Mouse (Mus musculus) megakaryocyte, embryonic 14.5 days (primary cell): Measurements from ENCODE around the gene Scube2. TPM values are rescaled to one million over a fixed set of nuclear protein-coding genes. Genes with fewer than 3 reads are reported as not detected.

ENCODE experiments used
- H3K27me3 ChIP-seq: replicated peaks from 2 replicates; pipeline ENCODE3; 2012; ENCODE audit warnings: inconsistent platforms
- H3K36me3 ChIP-seq: replicated peaks from 2 replicates; pipeline ENCODE3; 2012; ENCODE audit warnings: low read length, inconsistent platforms, mixed read lengths
- H3K4me1 ChIP-seq: 2 replicates; pipeline ENCODE4 v1.6.1; 2012; ENCODE audit warnings: inconsistent platforms
- H3K4me3 ChIP-seq: replicated peaks from 2 replicates; pipeline ENCODE3; 2012; ENCODE audit warnings: moderate library complexity, mild to moderate bottlenecking, inconsistent platforms
- H3K9me3 ChIP-seq: 2 replicates; pipeline ENCODE4 v1.6.1; 2012; ENCODE audit warnings: inconsistent platforms
- FLI1 ChIP-seq: IDR thresholded peaks from 2 replicates; pipeline ENCODE4 v1.6.1; 2012; ENCODE audit warnings: low read length, inconsistent platforms, mixed read lengths
- GATA1 ChIP-seq: IDR thresholded peaks from 3 replicates; pipeline ENCODE4 v1.6.1; 2012; ENCODE audit warnings: mixed read lengths, low read length, inconsistent platforms, borderline replicate concordance
- polyA plus RNA-seq: library from polyadenylated mRNA; stranded (reverse); fragments of >175 nt; gene quantifications from 2 replicates; pipeline ENCODE4 v1.2.3, GENCODE M21; 2012; ENCODE audit warnings: low replicate concordance; ENCODE audit not compliant: insufficient read depth

The Scube2 gene
- polyA plus RNA-seq, 1 experiment = not detected

DNA sequence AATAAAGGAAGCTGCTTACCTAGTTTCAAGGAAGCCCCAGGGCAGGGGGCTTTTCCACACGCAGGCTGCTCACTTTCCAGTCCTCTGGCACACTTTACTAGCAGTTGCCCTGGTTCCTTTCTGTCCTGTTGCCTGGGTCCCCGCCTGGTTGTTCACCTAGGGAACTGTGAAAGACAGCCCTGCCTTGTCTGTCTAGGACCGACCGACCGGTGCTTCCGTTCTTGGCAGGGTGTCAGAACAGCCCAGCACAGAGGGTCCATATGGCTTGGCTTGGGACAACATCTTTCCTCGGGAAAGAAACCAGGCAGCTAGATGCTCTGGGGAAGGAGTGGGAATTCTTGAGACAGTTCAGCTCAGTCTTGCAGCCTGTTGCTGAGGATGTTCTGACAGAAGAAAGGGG, 82.2 kb downstream of the Scube2 start:
- no peaks in the 10 kb centered on the region for H3K36me3 ChIP-seq
- H3K4me3 ChIP-seq = no peak overlapping the region
- peaks cover 3% of the 10 kb centered on the region; the same call in 1 of the 2 replicates for H3K9me3 ChIP-seq
- peaks cover 84% of the 10 kb centered on the region for H3K27me3 ChIP-seq
- TF ChIP-seq FLI1 = no peak
- TF ChIP-seq GATA1 = no peak
- H3K4me1 ChIP-seq = peaks cover 15% of the 10 kb centered on the region

DNA sequence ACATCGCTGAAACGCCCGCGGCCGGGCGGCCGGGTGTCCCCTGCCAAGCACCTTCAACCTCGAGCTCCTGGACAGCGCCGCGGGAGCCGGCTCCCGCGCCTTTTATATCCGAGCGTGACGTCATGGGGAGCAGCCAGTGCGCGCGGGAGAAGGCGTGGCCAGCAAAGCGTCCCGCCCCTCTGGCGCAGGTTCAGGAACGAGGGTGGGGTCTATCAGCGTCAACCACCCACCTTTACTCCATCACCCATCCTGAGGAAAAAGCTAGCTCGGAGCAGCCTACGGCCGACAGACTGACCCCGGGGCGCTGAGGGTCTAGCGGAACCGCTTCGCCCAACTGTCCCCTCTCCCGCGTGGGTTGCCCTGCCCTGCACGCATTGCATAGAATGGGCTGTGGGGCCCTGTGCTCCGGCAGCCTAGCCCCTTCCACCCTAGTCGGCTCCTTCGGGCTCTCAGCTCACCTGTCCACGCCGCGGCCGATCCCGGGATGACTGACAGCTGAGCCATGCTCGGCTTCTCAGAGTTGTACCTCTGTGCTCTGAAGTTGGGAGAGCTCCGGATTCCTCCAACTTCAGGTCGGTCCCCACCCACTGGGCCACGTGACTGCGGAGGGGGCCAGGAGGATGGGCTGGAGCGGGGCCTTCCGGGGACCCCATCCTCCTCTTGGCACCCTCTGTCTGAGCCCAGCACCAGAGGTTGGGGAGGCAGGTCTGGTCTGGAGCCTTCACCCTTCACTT, 83.8 kb downstream of the Scube2 start, which contains the start of gene Nrip3:
TSS of gene Nrip3 (minus strand) at position 556 of the 734 bp plus-strand sequence.
- H3K4me1 ChIP-seq = peaks cover 15% of the 10 kb centered on the region
- no peaks in the 10 kb centered on the region for H3K36me3 ChIP-seq
- H3K27me3 ChIP-seq = peaks cover 86% of the 10 kb centered on the region
- H3K9me3 ChIP-seq = peaks cover 3% of the 10 kb centered on the region; the same call in 1 of the 2 replicates
- TF ChIP-seq GATA1 (no peak), FLI1 (no peak)
- peak within 1 kb of the TSS; percentile 92 for H3K4me3 ChIP-seq

DNA sequence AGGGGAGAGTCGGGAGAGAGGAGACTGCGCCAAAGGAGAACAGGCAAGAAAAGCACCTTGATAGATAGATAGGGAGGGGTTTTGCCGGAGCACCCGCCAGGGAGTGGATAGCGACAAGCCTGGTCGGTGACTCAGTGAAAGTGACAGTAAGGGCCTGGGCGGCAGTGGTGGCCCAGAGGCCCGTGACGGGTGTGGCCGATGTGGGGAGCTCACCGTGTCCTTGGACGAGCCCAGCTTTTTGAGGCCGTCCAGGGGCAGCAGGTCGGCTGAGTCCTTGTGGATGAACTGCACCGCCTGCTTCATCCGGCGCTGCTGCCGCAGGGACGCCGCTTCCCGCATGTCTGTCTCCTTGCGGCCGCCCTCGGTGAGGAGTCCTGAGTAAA, 84.4 kb downstream of the Scube2 start:
- H3K27me3 ChIP-seq = peaks cover 82% of the 10 kb centered on the region
- peaks cover 3% of the 10 kb centered on the region; the same call in 1 of the 2 replicates for H3K9me3 ChIP-seq
- H3K4me3 ChIP-seq = peak overlapping the region; percentile 92
- no peak for TF ChIP-seq FLI1
- no peak for TF ChIP-seq GATA1
- no peaks in the 10 kb centered on the region for H3K36me3 ChIP-seq
- H3K4me1 ChIP-seq = peaks cover 15% of the 10 kb centered on the region

DNA sequence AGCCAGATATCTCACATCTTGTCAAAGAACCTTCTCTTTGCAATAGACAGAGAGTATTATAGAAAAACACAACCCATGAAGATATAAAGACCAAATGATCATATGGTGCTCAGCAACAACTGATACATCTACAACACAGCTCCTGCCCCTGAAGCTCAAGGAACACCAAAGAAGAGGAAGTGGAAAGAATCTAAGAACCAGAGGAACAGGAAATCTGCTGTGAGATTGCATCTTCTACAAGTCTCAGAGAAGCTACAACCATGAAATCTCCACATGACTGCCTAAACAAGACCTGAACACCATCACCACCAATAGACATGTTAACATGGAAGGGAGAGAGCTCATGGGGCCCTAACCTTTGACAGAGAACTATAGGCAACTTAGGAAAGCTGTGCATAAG, 93.2 kb downstream of the Scube2 start:
- H3K4me3 ChIP-seq = no peak overlapping the region
- no peaks in the 10 kb centered on the region for H3K9me3 ChIP-seq
- TF ChIP-seq FLI1 (no peak), GATA1 (no peak)
- peaks cover 23% of the 10 kb centered on the region for H3K4me1 ChIP-seq
- H3K27me3 ChIP-seq = peaks cover 14% of the 10 kb centered on the region
- H3K36me3 ChIP-seq = no peaks in the 10 kb centered on the region

DNA sequence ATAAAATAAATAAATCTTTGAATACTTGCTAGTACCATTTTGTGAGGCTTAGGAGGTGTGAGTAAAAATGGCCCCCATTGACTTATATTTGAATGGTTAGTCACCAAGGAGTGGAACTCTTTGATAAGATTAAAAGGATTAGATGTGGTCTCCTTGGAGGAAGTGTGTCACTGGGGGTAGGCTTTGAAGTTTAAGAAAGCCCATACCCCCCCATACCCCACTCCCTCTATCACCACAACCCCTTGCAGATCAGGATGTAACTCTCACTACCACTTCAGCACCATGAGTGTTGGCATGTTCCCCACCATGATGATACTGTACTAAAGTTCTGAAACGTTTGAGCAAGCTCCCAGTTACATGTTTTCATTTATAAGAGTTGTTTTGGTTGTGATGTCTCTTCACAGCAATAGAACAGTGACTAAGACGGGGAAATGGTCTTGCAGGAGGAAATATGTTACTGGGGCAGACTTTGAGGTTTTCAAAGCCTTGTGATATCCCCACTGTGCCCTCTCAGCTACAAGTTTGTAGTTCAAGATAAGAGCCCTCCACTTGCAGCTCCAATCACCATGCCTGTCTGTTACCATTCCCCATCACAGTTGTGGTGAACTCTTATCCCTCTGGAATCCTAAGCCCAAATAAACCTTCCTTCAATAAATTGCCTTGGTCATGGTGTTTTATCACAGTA, 96.6 kb downstream of the Scube2 start:
- Histone ChIP-seq H3K27me3 (peaks cover 10% of the 10 kb centered on the region), H3K36me3 (no peaks in the 10 kb centered on the region), H3K4me1 (peaks cover 33% of the 10 kb centered on the region), H3K4me3 (no peak overlapping the region), H3K9me3 (no peaks in the 10 kb centered on the region)
- TF ChIP-seq GATA1 (no peak), FLI1 (no peak)

DNA sequence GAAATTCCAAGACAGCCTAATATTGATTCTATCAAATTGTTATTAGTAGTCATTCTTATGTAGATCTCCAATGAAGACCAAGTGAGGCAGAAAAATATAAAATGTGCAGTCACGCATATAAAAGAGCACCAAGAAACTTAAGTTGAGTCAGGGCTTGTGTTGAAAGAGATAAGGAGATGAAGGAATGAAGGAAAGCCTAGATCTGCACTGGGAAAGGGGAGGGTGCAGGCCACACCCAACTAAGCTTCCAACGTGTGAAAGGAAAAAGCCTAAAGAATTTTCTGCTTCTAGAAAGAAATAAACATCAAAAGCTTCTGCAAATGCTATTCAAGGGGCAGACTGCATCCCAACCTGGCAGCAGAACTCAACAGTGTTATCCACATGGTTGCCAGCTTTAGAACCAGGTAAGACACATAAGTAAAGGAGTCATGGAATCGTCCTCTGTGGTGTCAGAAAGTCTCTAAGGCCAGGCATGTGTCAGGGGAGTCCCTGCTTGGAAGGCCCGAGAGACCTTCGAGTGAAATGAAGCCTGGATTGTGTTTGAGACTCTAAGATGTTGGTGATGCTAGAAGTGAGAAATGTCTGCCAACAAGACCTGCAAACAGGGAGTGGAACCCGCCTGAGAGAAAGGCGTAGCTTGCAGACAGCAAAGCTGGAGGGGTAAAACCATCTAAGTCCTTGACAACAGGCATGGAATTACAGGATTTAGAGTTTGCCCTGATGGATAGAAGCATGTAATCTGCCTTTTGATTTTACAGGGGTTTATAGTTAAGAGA, 97.7 kb downstream of the Scube2 start:
- H3K4me3 ChIP-seq = no peak overlapping the region
- TF ChIP-seq FLI1 (no peak), GATA1 (no peak)
- no peaks in the 10 kb centered on the region for H3K9me3 ChIP-seq
- no peaks in the 10 kb centered on the region for H3K36me3 ChIP-seq
- H3K27me3 ChIP-seq = peaks cover 11% of the 10 kb centered on the region
- H3K4me1 ChIP-seq = peaks cover 33% of the 10 kb centered on the region

DNA sequence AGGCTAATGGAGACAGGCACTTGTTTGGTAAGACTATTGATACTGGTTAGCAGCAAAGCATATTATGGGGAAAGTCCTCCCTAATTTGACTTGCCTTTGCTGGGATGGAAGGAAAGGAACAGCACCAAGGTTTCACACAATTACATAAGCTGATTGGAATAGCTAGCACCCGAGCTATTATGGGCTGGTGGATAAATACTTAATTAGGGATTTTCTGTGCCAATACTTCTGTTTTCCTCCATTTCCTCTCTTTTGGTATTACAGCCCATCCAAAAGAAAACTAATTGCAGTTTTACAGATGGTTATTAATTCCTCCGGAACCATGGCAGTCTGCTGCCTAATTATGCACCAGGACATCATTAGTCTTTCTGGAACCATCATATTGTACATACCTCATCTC, 101.5 kb downstream of the Scube2 start:
- Histone ChIP-seq H3K9me3 (no peaks in the 10 kb centered on the region), H3K36me3 (no peaks in the 10 kb centered on the region), H3K4me3 (no peak overlapping the region), H3K27me3 (peaks cover 8% of the 10 kb centered on the region), H3K4me1 (peaks cover 35% of the 10 kb centered on the region)
- no peak for TF ChIP-seq FLI1

DNA sequence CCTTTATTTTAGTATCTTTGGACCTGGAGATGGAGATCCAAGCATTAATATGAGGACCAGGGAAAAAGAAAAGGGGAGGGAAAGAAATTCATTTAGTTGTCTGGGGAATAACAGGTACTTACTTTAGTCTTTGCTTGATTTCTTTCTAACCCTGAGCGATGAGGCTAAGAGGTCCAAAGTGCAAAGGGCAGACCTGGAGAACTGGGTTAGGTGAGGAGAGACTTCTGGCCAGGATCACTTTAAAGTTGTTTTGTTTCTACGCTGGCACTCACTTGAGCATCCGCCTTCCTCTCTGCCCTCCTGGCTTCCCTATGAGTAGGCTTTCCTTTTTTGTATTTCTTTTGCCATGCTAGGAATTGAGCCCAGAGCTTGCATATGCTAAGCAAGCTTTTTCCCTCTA, 109.2 kb downstream of the Scube2 start:
- Histone ChIP-seq H3K4me3 (no peak overlapping the region), H3K36me3 (peaks cover 6% of the 10 kb centered on the region), H3K4me1 (peaks cover 34% of the 10 kb centered on the region), H3K9me3 (peaks cover 5% of the 10 kb centered on the region; the same call in 1 of the 2 replicates), H3K27me3 (peaks cover 2% of the 10 kb centered on the region)
- TF ChIP-seq GATA1 (no peak), FLI1 (no peak)

DNA sequence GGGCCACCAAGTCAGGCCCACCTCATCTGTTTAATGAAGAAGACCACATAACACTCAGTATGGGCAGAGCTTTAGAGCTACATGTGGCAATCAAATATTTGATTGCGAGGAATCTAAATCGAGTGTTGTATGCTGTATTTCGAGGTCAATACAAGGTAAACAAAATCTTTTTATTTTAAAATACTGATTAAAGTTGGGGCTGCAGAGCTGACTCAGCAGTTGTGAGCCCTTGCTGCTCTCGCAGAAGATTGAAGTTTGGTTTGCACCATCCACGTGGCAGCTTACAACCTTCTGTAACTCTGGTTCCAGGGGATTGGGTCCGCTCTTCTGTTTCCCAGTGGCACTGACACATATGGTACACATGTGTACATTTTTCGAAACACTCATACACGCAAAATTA, 111.4 kb downstream of the Scube2 start:
- Histone ChIP-seq H3K9me3 (peaks cover 5% of the 10 kb centered on the region; the same call in 1 of the 2 replicates), H3K27me3 (no peaks in the 10 kb centered on the region), H3K4me3 (no peak overlapping the region), H3K36me3 (peaks cover 18% of the 10 kb centered on the region), H3K4me1 (peaks cover 43% of the 10 kb centered on the region)
- no peak for TF ChIP-seq FLI1
- TF ChIP-seq GATA1 = no peak
